Mouse (Mus musculus): Measurements from ENCODE around the gene Camk2g.

DNA sequence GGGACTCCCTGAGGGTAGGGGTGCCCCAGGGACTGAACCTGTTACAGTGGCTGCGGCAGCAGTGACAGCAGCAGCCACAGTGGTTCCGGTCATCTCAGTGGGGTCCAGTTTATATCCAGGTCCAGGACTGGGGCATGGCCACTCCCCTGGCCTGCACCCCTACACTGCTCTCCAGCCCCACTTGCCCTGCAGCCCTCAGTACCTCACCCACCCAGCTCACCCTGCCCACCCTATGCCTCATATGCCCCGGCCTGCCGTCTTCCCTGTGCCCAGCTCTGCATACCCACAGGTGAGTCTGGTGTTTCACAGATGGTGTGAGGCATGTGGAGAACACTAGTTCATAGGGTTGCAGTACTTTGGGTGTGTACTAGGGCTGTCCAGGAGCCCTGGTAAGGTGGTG, 72.5 kb downstream of the Camk2g start:
- no peak for TF ChIP-seq CTCF (IDR thresholded peaks at IDR 0.05; ENCODE audit: low read depth)
- no peak for TF ChIP-seq EP300 (IDR thresholded peaks at IDR 0.05; ENCODE audit: low read depth)

Measured in liver, embryonic 14.5 days (tissue).